17 mouse cellular contexts compared by ENCODE assay signal in the genomic region with DNA sequence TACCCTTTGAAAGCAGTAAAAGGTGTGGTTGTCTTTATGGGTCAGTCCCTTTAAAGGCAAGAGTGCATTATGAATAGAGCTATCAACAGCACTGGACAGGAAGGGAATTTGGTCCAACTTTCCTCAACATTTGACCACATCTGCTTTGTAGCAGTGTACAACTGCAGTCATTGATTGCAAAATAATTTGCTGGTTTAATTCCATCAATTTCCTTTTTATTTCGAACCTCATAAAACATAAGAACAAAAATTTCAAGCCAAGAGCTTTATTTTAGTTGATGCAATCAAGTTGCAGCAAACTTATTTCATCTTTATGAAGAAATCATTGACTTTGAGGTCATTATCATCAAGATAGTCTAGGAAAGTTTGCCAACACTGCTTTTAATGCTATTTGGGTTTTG.
"Had no signal": no experiment of that assay in that cellular context is flagged by ENCODE, and none has a peak within 500 bp of the region (broad histone marks: within the 10 kb centered on the region; RNA-seq: fewer than 3 reads in every experiment).

No protein-coding gene starts in this region.

- H3K4me3 ChIP-seq: liver, embryonic 13.5 days; liver, embryonic 15.5 days; megakaryocyte, embryonic 14.5 days; midbrain, embryonic 13.5 days; midbrain, embryonic 15.5 days; neural tube, embryonic 12.5 days; stomach, embryonic 15.5 days had no signal

- H3K36me3 ChIP-seq: liver, embryonic 13.5 days; liver, embryonic 15.5 days; midbrain, embryonic 13.5 days; midbrain, embryonic 15.5 days; neural tube, embryonic 12.5 days; stomach, embryonic 15.5 days had no signal

- H3K27ac ChIP-seq: liver, embryonic 13.5 days; liver, embryonic 15.5 days; macrophage; midbrain, embryonic 13.5 days; midbrain, embryonic 15.5 days; neural tube, embryonic 12.5 days; stomach, embryonic 15.5 days; stomach, postnatal 0 days had no signal

- H3K4me2 ChIP-seq: liver, embryonic 11.5 days; liver, embryonic 13.5 days; liver, embryonic 15.5 days; midbrain, embryonic 11.5 days; midbrain, embryonic 13.5 days; midbrain, embryonic 15.5 days; neural tube, embryonic 12.5 days; stomach, embryonic 15.5 days had no signal

- H3K4me1 ChIP-seq: liver, embryonic 13.5 days; liver, embryonic 15.5 days; midbrain, embryonic 13.5 days; midbrain, embryonic 15.5 days; neural tube, embryonic 12.5 days; stomach, embryonic 15.5 days had no signal

- H3K9me3 ChIP-seq: liver, embryonic 13.5 days; liver, embryonic 15.5 days; megakaryocyte, embryonic 14.5 days; midbrain, embryonic 13.5 days; midbrain, embryonic 15.5 days; neural tube, embryonic 12.5 days; stomach, embryonic 15.5 days had no signal

- H3K27me3 ChIP-seq: liver, embryonic 13.5 days; liver, embryonic 15.5 days; megakaryocyte, embryonic 14.5 days; midbrain, embryonic 13.5 days; midbrain, embryonic 15.5 days; neural tube, embryonic 12.5 days; stomach, embryonic 15.5 days had no signal

- H3K9ac ChIP-seq: liver, embryonic 13.5 days; liver, embryonic 15.5 days; liver, postnatal 0 days; midbrain, embryonic 13.5 days; midbrain, embryonic 15.5 days; neural tube, embryonic 12.5 days; stomach, embryonic 15.5 days had no signal

- DNase-seq: liver, embryonic 13.5 days; liver, postnatal 0 days; lung, adult 2 months; right cerebral cortex, postnatal 14 days; thymus, adult 2 months; thymus, postnatal 25 days; thymus, postnatal 4 days had no signal

- ATAC-seq: liver, postnatal 0 days; midbrain, embryonic 13.5 days; midbrain, embryonic 15.5 days had no signal
